ENCODE assay signal across 17 mouse cellular contexts in genomic region chr2:157707191-157707923, GRCm38 (mm10). TPM values are rescaled to one million over a fixed set of nuclear protein-coding genes. Genes with fewer than 3 reads are reported as not detected.
DNase-seq lines count a peak whose midpoint lies in the region; ATAC-seq lines count a peak whose summit lies in the region.
"Had no signal": no experiment of that assay in that cellular context is flagged by ENCODE, and none has a peak within 500 bp of the region (broad histone marks: within the 10 kb centered on the region; RNA-seq: fewer than 3 reads in every experiment).

No protein-coding gene starts in this region.

- 64% methylated on average over 11 of the region's 11 CpGs for WGBS in neural tube, embryonic 13.5 days
- WGBS in forebrain, embryonic 13.5 days: 51% methylated on average over 11 of the region's 11 CpGs
- 50% methylated on average over 11 of the region's 11 CpGs for WGBS in kidney, embryonic 14.5 days
- WGBS in heart, embryonic 12.5 days: 49% methylated on average over 11 of the region's 11 CpGs

- peaks cover 58% of the 10 kb centered on the region for H3K4me1 ChIP-seq in neural tube, embryonic 13.5 days (replicated peaks)
- peaks cover 48% of the 10 kb centered on the region for H3K4me1 ChIP-seq in forebrain, embryonic 13.5 days
- 0 out of 2 replicates have a peak, but pooled peaks cover 13% of the 10 kb centered on the region for H3K4me1 ChIP-seq in kidney, embryonic 14.5 days (ENCODE audit: control insufficient read depth, insufficient read depth, low read length)
- no peaks in the 10 kb centered on the region for H3K4me1 ChIP-seq in heart, embryonic 12.5 days (replicated peaks)

- no peaks in the 10 kb centered on the region for H3K9me3 ChIP-seq in neural tube, embryonic 13.5 days
- H3K9me3 ChIP-seq in forebrain, embryonic 13.5 days (replicated peaks): no peaks in the 10 kb centered on the region
- no peaks in the 10 kb centered on the region for H3K9me3 ChIP-seq in kidney, embryonic 14.5 days (ENCODE audit: control insufficient read depth, low read length)
- no peaks in the 10 kb centered on the region for H3K9me3 ChIP-seq in heart, embryonic 12.5 days (replicated peaks)

- peak overlapping the region; percentile 47 for H3K9ac ChIP-seq in neural tube, embryonic 13.5 days
- H3K9ac ChIP-seq in forebrain, embryonic 13.5 days: no peak overlapping the region
- H3K9ac ChIP-seq in kidney, embryonic 14.5 days (ENCODE audit: low read depth, low read length): no peak overlapping the region
- no peak overlapping the region for H3K9ac ChIP-seq in heart, embryonic 12.5 days

- ATAC-seq in neural tube, embryonic 13.5 days (ENCODE audit: low read depth): no peak
- ATAC-seq in forebrain, embryonic 13.5 days: no peak
- no peak for ATAC-seq in kidney, embryonic 14.5 days (ENCODE audit: low FRiP score, low TSS enrichment)
- ATAC-seq in granulocyte monocyte progenitor cell, adult 5-6 weeks (replicated peaks; ENCODE audit: poor library complexity, severe bottlenecking): no peak
- ATAC-seq in heart, embryonic 12.5 days (ENCODE audit: insufficient number of reproducible peaks, low FRiP score): no peak
- ATAC-seq: CD4-positive, CD25-positive, alpha-beta regulatory T cell, adult 4 months; Patski had no signal

- no peak overlapping the region for H3K4me3 ChIP-seq in neural tube, embryonic 13.5 days
- no peak overlapping the region for H3K4me3 ChIP-seq in forebrain, embryonic 13.5 days
- no peak overlapping the region for H3K4me3 ChIP-seq in kidney, embryonic 14.5 days (ENCODE audit: low read length)
- H3K4me3 ChIP-seq in heart, embryonic 12.5 days: no peak overlapping the region
- H3K4me3 ChIP-seq: heart, adult 2 months had no signal

- no peaks in the 10 kb centered on the region for H3K27me3 ChIP-seq in neural tube, embryonic 13.5 days
- H3K27me3 ChIP-seq in forebrain, embryonic 13.5 days: peaks cover 2% of the 10 kb centered on the region; the same call in 1 of the 2 replicates
- H3K27me3 ChIP-seq in kidney, embryonic 14.5 days (ENCODE audit: control insufficient read depth, insufficient read depth, low read length): no peaks in the 10 kb centered on the region
- peaks cover 52% of the 10 kb centered on the region for H3K27me3 ChIP-seq in heart, embryonic 12.5 days (replicated peaks)

- H3K4me2 ChIP-seq in neural tube, embryonic 13.5 days: no peak overlapping the region
- no peak overlapping the region for H3K4me2 ChIP-seq in forebrain, embryonic 13.5 days
- no peak overlapping the region for H3K4me2 ChIP-seq in kidney, embryonic 14.5 days (replicated peaks; ENCODE audit: low read depth, low read length)
- H3K4me2 ChIP-seq in heart, embryonic 12.5 days: no peak overlapping the region
- H3K4me2 ChIP-seq: liver, embryonic 11.5 days had no signal

- H3K36me3 ChIP-seq in neural tube, embryonic 13.5 days: no peaks in the 10 kb centered on the region
- H3K36me3 ChIP-seq in forebrain, embryonic 13.5 days (ENCODE audit: poor library complexity, severe bottlenecking): no peaks in the 10 kb centered on the region
- no peaks in the 10 kb centered on the region for H3K36me3 ChIP-seq in kidney, embryonic 14.5 days (ENCODE audit: control insufficient read depth, insufficient read depth, low read length)
- H3K36me3 ChIP-seq in heart, embryonic 12.5 days: no peaks in the 10 kb centered on the region

- no peak for DNase-seq in neural tube, embryonic 10.5 days (ENCODE audit: extremely low spot score, low spot score)
- DNase-seq in gastrocnemius, postnatal 25 days: no peak
- no peak for DNase-seq in layer of hippocampus, adult 9-11 months
- DNase-seq: adrenal gland, adult 8-10 months; heart, adult 2 months; heart, postnatal 4 days; layer of hippocampus, postnatal 36 days; lung, postnatal 14 days; thymus, postnatal 14 days had no signal

- H3K27ac ChIP-seq in neural tube, embryonic 13.5 days (replicated peaks): peak overlapping the region; percentile 46
- peak overlapping the region; percentile 14 for H3K27ac ChIP-seq in forebrain, embryonic 13.5 days
- H3K27ac ChIP-seq in kidney, embryonic 14.5 days (ENCODE audit: low read depth, low read length): 0 out of 2 replicates have a peak overlapping the region, but pooled peaks have one; percentile 30
- no peak overlapping the region for H3K27ac ChIP-seq in heart, embryonic 12.5 days (ENCODE audit: poor library complexity, severe bottlenecking)
- H3K27ac ChIP-seq: heart, adult 2 months had no signal

RNA-seq across cellular contexts. Expression of gene Ctnnbl1, which starts 29.8 kb away (rescaled TPM):
- polyA plus RNA-seq in neural tube, embryonic 13.5 days (2015; fragmentation: Nextera tagmentation; extraction: Ambion mirVana): 69.7 and 72.2 TPM in 2 replicates
- 96.6 and 97.1 TPM in 2 replicates for polyA plus RNA-seq in forebrain, embryonic 13.5 days (2015; fragmentation: Nextera tagmentation; extraction: Ambion mirVana)
- polyA plus RNA-seq in kidney, embryonic 14.5 days (2014; fragmentation: Nextera tagmentation; extraction: Ambion mirVana): 55.4 and 77.1 TPM in 2 replicates
- 1 to 10 TPM; 6.7 to 7.3 TPM for total RNA-seq in gastrocnemius, postnatal 25 days (2021)
- total RNA-seq in granulocyte monocyte progenitor cell, adult 5-6 weeks (2014; fragmentation: Nextera tagmentation): 26.0 and 33.9 TPM in 2 replicates
- 47.1 and 60.9 TPM in 2 replicates for total RNA-seq in granulocyte monocyte progenitor cell, adult 5-6 weeks (2017)
- polyA plus RNA-seq in heart, embryonic 12.5 days (2016; fragmentation: Nextera tagmentation; extraction: Ambion mirVana): 33.0 and 34.4 TPM in 2 replicates
